ENCODE assay signal across 11 mouse cellular contexts in the genomic region with DNA sequence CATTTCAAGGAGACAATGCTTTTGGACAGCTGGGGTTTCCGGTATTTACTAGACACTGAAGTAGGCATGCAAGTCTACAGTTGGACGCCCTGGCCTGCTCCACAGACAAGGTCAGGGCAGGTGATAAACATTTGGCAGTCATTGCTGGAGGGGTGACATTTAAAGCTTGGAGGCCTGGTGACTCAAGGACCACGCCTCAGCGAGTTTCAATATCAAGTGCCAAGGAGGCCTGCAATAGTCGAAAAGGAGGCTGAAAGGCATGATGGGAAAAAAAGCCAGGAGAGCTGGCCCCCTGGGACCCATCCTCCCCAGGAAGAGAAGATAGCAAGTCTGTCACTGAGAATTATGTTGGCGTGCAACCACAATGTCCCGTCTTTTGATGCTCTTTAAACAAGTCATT. TPM values are rescaled to one million over a fixed set of nuclear protein-coding genes. Genes with fewer than 3 reads are reported as not detected.
DNase-seq lines count a peak whose midpoint lies in the region.
"Had no signal": no experiment of that assay in that cellular context is flagged by ENCODE, and none has a peak within 500 bp of the region (broad histone marks: within the 10 kb centered on the region; RNA-seq: fewer than 3 reads in every experiment).

No protein-coding gene starts in this region.

- intact Hi-C loops in heart, postnatal 25 days (cut with DNase I): no loop called here
- intact Hi-C loops in heart, postnatal 14 days (cut with DNase I): loop anchor here (5.0 kb wide), 1 partner anchor 40 kb away; no protein-coding TSS in a partner anchor

- peak; percentile 91 for DNase-seq in heart, adult 11 months
- DNase-seq in heart, postnatal 25 days (ENCODE audit: low spot score): no peak
- peak; percentile 36 for DNase-seq in retina, postnatal 1 day
- no peak for DNase-seq in retina, embryonic 14.5 days (ENCODE audit: low spot score)
- DNase-seq in heart, postnatal 14 days: peak; percentile 17 to 20
- DNase-seq in T-cell, adult 2 months (ENCODE audit: low spot score): no peak
- no peak for DNase-seq in frontal cortex, postnatal 14 days (ENCODE audit: low spot score in 2 of 2)
- DNase-seq: lung, embryonic 14.5 days; lung, postnatal 4 days; right cerebral cortex, postnatal 4 days; thymus, postnatal 25 days had no signal

RNA-seq across cellular contexts. Expression of gene Txnrd1, which starts 26.5 kb away (rescaled TPM):
- total RNA-seq in heart, postnatal 25 days (2021): 10 to 100 TPM; 44.1 to 50.2 TPM
- total RNA-seq in heart, postnatal 14 days (2021): 10 to 100 TPM; 41.5 to 43.9 TPM

RNA-seq across cellular contexts. Expression of gene Nfyb, which starts 43.3 kb away (rescaled TPM):
- 10 to 100 TPM; 13.3 to 17.6 TPM for total RNA-seq in heart, postnatal 25 days (2021)
- 10 to 100 TPM; 14.6 to 15.2 TPM for total RNA-seq in heart, postnatal 14 days (2021)

RNA-seq across cellular contexts. Expression of gene Eid3, which starts 59.2 kb away (rescaled TPM):
- 1 to 10 TPM in 1 of 2 experiments, under 1 TPM in 1; 0.57 to 1.3 TPM for total RNA-seq in heart, postnatal 25 days (2021)
- 1 to 10 TPM; 1.1 to 1.3 TPM for total RNA-seq in heart, postnatal 14 days (2021)

Comparison
In these comparisons a context has a peak if more than half of its experiments do, and no peak if none do; other contexts are left out.
1. DNase-seq: peak in heart, adult 11 months (single experiment), retina, postnatal 1 day (single experiment) and heart, postnatal 14 days (2 of 2); none in heart, postnatal 25 days (single experiment), retina, embryonic 14.5 days (single experiment), T-cell, adult 2 months (single experiment) and frontal cortex, postnatal 14 days (0 of 2).